Mouse (Mus musculus) left cerebral cortex, adult 2 months (tissue): Measurements from ENCODE around the gene Arap1. TPM values are rescaled to one million over a fixed set of nuclear protein-coding genes. Genes with fewer than 3 reads are reported as not detected.

ENCODE experiments used
- DNase-seq, 2 experiments: peaks; one replicate each; pipeline ENCODE4 v3.0.0; 2021 to 2022; ENCODE audit warnings: low spot score in 2 of 2, mixed read lengths in 1 of 2; ENCODE audit errors: extremely low spot score in 1 of 2
- H3K27ac ChIP-seq: fragments of 200-600 bp; 2 replicates; pipeline ENCODE4 v1.8.1; 2022
- H3K4me3 ChIP-seq: fragments of 200-600 bp; 2 replicates; pipeline ENCODE4 v1.8.1; 2022
- CTCF ChIP-seq: fragments of 200-600 bp; IDR thresholded peaks from 2 replicates; pipeline ENCODE4 v1.8.1; 2022; ENCODE audit warnings: antibody characterized with exemption, mild to moderate bottlenecking, moderate library complexity
- intact Hi-C: fragments of 180-260 bp; cut with DNase I; formaldehyde crosslinking; loops from one replicate; pipeline ENCODE4 v1.15.1; 2025
- total RNA-seq, 2 experiments: library from RNA; stranded (reverse); gene quantifications; 2 replicates each; pipeline ENCODE4 v1.2.3; 2021

The Arap1 gene
- total RNA-seq, 2 experiments from 2014 or later, result 16.6 to 22.1 TPM

GRCm38 (mm10) chr7:101369666-101370065 lies 21.8 kb downstream of the Arap1 start:
- no peak for DNase-seq
- no peak for TF ChIP-seq CTCF
- Histone ChIP-seq H3K4me3 (no peak overlapping the region), H3K27ac (no peak overlapping the region)
- intact Hi-C loops, result loop anchor here (10.0 kb wide), 1 partner anchor 465 kb away; no protein-coding TSS in a partner anchor

DNA sequence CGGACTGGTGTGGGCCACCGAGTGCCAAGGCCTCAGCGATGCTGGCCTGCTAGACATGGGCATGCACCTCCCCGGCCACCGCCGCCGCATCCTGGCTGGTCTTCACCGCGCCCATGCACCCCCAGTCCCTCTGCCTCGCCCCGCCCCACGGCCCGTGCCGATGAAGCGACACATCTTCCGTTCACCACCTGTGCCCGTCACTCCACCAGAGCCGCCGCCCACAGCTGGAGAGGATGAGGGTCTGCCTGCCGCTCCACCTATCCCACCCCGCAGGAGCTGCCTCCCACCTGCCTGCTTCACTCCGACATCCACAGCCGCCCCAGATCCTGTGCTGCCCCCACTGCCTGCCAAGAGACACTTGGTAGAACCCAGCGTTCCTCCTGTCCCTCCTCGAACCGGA lies 25.2 kb downstream of the Arap1 start:
- no peak for DNase-seq
- TF ChIP-seq CTCF, result no peak
- Histone ChIP-seq H3K27ac (no peak overlapping the region), H3K4me3 (no peak overlapping the region)
- intact Hi-C loops, result loop anchor here (10.0 kb wide), 1 partner anchor 468 kb away; no protein-coding TSS in a partner anchor

- peak in 1 of 2 experiments; percentile 44 for DNase-seq
These were observed 26.3 kb downstream of the Arap1 start for GRCm38 (mm10) chr7:101374155-101374554.

GRCm38 (mm10) chr7:101376701-101377340 lies 29.0 kb downstream of the Arap1 start:
- TF ChIP-seq CTCF, result no peak
- no peak for DNase-seq
- Histone ChIP-seq H3K4me3 (no peak overlapping the region), H3K27ac (no peak overlapping the region)
- intact Hi-C loops, result loop anchor here (10.0 kb wide), 1 partner anchor 472 kb away; no protein-coding TSS in a partner anchor

More at GRCm38 (mm10) chr7:101374155-101374554, 26.3 kb downstream of the Arap1 start:
- peak; percentile 69 for TF ChIP-seq CTCF
- intact Hi-C loops, result loop anchor here (1.0 to 10.0 kb wide), 3 partner anchors 64 to 469 kb away; no protein-coding TSS in a partner anchor
- Histone ChIP-seq H3K27ac (no peak overlapping the region), H3K4me3 (no peak overlapping the region)

DNA sequence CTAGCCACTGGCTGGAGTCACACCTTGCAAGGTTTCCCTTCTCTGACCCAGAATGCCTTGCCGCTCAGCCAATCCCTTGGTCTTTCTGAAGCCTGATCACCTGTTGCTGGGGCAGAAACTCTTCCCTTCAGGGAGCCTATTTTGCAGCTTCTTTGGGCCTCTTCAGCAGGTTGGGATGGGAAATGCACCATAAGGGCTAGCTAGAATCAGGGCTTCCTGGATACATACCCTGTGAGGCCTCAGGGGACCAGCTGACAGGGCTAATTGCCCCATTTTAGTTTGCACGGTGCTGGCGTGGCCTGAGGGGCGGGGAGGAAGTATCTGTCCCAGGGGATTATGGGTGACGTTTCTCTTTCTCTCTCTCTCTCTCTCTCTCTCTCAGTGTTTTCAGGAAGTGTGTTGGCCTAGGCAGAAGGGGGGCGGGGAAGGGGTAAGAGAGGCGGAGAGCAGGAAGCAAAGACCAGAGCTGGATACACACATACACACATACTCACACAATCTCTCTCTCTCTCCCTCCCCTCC lies 29.9 kb downstream of the Arap1 start:
- Histone ChIP-seq H3K27ac (no peak overlapping the region; the same call in 1 of the 2 replicates), H3K4me3 (no peak overlapping the region)
- no peak for DNase-seq
- intact Hi-C loops, result loop anchor here (10.0 kb wide), 1 partner anchor 473 kb away; no protein-coding TSS in a partner anchor
- no peak for TF ChIP-seq CTCF

GRCm38 (mm10) chr7:101378285-101378684 lies 30.4 kb downstream of the Arap1 start:
- TF ChIP-seq CTCF, result no peak
- H3K27ac ChIP-seq, result peak overlapping the region; percentile 26; the same call in 1 of the 2 replicates
- intact Hi-C loops, result loop anchor here (10.0 kb wide), 1 partner anchor 473 kb away; no protein-coding TSS in a partner anchor
- no peak for DNase-seq
- H3K4me3 ChIP-seq, result no peak overlapping the region

DNA sequence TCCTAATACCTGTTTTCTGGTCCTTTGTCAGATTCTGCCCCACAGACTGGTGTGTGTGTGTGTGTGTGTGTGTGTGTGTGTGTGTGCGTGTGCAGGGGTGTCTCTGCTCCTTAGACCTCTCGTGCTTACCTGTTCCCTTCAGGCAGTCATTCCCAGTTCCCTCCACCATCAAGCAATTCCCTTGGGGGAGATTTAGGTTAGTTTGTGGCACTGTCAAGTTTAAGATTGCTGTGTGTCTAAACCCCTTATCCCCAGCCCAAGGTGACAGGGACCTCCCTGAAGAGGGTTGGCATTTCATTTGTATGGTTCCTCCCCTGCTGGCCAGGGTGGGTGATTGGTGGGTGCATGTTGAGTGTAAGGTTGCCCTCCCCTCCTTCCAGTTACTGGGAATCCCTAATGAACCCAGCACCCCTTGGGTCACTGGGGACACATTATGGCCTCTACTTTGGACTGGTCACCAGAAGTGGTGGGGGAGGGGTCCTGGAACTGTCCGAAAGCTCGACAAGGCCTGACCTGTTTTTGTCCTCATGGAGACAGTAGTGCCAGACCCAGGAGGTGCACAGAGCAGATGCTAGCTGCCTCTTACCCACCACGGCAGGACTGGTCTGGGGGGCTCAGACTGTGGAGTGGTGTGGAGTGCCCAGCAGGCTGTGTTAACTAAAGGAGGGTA lies 31.1 kb downstream of the Arap1 start:
- no peak for TF ChIP-seq CTCF
- intact Hi-C loops, result loop anchor here (10.0 kb wide), 1 partner anchor 474 kb away; no protein-coding TSS in a partner anchor
- Histone ChIP-seq H3K4me3 (no peak overlapping the region), H3K27ac (no peak overlapping the region)
- DNase-seq, result no peak

DNA sequence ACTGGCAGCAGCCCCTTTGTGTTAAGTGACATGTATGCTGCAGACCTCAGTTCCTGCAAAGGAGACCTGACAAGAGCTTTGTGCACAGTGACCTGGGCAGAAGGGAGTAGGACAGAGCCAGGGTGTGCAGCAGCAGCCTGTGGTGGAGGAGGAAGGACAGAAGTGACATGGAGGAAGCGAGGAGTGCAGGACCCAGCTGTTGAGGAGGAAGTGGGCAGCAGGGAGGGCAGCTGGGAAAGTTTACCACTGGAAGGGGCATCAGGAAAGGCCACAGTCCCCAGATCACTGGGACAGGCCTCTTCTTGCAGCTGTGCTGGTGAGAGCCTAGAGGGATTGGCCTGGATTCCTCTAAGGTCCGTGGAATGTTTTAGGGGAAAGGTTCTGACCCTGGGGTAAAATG lies 31.9 kb downstream of the Arap1 start:
- Histone ChIP-seq H3K4me3 (no peak overlapping the region), H3K27ac (no peak overlapping the region)
- intact Hi-C loops, result loop anchor here (10.0 kb wide), 1 partner anchor 475 kb away; no protein-coding TSS in a partner anchor
- no peak for DNase-seq
- TF ChIP-seq CTCF, result no peak

DNA sequence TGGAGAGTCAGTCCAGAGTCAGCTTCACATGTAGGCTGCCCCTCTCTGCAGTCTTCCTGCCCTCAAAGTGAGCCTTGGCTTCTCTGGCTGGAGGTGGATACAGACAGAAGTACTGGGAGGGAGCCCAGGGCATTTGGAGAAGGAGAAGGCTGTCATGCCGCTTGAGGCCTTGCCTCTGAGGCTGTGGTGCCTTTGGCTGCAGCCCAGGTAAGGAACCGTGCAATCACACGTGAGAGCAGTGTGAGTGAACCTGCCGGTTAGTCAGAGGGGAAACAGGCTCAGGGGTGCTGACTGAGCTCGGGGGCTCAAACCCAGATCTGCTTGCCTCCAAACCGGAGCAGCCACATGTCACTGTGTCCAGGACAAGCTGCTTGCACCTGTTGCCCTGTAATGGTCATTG lies 33.6 kb downstream of the Arap1 start:
- H3K27ac ChIP-seq, result no peak overlapping the region
- TF ChIP-seq CTCF, result no peak
- no peak for DNase-seq
- no peak overlapping the region for H3K4me3 ChIP-seq
- intact Hi-C loops, result no loop called here

DNA sequence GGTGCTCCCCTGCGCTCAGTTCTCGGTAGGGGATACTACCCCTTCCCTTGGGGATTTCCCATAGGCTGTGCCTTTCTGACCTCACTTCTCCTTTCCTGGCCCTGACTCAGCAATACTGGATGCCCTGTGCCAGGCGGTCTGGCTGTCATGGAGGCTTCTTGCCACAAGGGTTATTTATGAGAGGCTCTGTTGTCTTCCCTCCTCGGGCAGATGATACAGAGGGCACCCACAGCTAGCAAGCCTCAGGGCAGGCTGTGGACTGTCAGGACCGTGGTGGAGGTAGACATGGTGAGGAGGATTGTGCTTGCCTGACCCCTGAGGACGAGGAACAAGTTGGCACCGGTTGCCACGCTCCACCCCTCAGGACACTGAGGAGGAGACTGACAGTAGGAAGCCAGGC lies 34.5 kb downstream of the Arap1 start:
- peak; percentile 17 for TF ChIP-seq CTCF
- Histone ChIP-seq H3K4me3 (no peak overlapping the region), H3K27ac (no peak overlapping the region)
- intact Hi-C loops, result no loop called here
- DNase-seq, result no peak

- no peak for TF ChIP-seq CTCF
- intact Hi-C loops, result no loop called here
- Histone ChIP-seq H3K4me3 (no peak overlapping the region), H3K27ac (no peak overlapping the region)
- DNase-seq, result no peak
These were observed 35.9 kb downstream of the Arap1 start for GRCm38 (mm10) chr7:101383756-101384155.

GRCm38 (mm10) chr7:101384931-101385330 lies 37.1 kb downstream of the Arap1 start:
- TF ChIP-seq CTCF, result no peak
- Histone ChIP-seq H3K4me3 (no peak overlapping the region), H3K27ac (no peak overlapping the region)
- intact Hi-C loops, result no loop called here
- DNase-seq, result no peak
